Mouse (Mus musculus): ENCODE measurements at regions not wholly inside any gene's neighbourhood (a gene's known extent, or its start where the extent isn't known, plus 50 kb on each side); places are given as distances from the start of the nearest gene placed in this dataset.
A peak's percentile ranks its signal among the peaks of the same experiment; 100 is the strongest.
"Not testable (repeated sequence)": the region's sequence is repeated elsewhere in the genome, so short reads cannot be mapped to it uniquely, and the experiment has no call there.

- no peak for DNase-seq (ENCODE audit: low spot score in 2 of 2)
Measured at GRCm38 (mm10) chr5:101497698-101498048, 167.1 kb downstream of the Nkx6-1 start.

- DNase-seq (ENCODE audit: low spot score in 2 of 2), result no peak
Measured at GRCm38 (mm10) chr5:101496924-101497697, 167.7 kb downstream of the Nkx6-1 start.

GRCm38 (mm10) chr5:101496161-101496560, 168.6 kb downstream of the Nkx6-1 start:
- no peak for DNase-seq (ENCODE audit: low spot score in 2 of 2)

GRCm38 (mm10) chr5:101445792-101446191, 219.0 kb downstream of the Nkx6-1 start:
- DNase-seq (ENCODE audit: low spot score in 2 of 2), result no peak

DNA sequence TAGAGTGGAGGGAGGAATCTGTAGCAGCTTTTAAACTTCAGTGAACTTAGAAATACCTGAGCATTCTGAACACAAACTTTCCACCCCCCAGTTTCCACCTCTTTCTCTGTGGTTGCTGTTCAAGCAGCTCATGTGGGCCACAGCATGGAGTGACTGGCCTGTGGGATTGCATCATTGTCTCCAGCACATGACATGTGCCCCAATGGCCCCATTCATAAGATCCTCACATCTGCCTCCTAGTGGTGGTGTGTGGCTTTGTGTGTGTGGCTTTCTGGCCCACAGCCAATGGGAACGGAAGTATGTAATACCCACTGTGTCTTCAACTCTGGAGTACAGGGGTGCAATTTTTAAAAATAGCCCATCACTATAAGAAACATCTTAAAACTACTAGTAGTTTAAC, 223.0 kb downstream of the Nkx6-1 start:
- DNase-seq (ENCODE audit: low spot score in 2 of 2), result no peak

DNA sequence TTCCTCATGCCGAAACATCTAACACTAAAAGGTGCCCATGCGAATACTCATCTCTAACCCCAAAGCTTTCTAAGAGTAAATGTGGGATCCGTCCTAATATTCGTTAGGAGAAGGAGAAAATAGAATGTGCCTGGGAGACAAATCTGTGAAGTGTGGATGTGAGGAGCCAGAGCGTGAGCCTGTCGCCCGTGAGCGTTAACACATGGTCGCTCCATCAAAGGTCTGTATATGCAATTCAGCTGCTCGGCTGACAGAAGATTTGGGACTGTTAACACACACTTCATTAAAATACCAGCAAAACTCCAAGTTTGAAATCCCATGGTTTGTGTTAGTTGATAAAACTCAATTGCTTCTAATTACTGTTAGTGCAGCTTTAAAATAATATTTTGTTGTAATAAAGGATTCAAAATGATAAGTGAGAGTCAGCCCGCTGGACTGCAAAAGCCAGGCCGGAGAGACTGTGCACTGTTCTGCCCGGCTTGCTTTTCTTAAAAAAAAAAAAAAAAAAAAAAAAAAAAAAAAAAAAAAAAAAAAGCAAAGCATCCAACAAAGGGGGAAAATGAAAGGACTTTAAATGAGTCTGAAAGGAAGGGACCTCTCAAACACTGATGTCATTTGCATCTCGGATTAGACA, 227.0 kb downstream of the Nkx6-1 start:
- DNase-seq (ENCODE audit: low spot score in 2 of 2), result no peak

DNA sequence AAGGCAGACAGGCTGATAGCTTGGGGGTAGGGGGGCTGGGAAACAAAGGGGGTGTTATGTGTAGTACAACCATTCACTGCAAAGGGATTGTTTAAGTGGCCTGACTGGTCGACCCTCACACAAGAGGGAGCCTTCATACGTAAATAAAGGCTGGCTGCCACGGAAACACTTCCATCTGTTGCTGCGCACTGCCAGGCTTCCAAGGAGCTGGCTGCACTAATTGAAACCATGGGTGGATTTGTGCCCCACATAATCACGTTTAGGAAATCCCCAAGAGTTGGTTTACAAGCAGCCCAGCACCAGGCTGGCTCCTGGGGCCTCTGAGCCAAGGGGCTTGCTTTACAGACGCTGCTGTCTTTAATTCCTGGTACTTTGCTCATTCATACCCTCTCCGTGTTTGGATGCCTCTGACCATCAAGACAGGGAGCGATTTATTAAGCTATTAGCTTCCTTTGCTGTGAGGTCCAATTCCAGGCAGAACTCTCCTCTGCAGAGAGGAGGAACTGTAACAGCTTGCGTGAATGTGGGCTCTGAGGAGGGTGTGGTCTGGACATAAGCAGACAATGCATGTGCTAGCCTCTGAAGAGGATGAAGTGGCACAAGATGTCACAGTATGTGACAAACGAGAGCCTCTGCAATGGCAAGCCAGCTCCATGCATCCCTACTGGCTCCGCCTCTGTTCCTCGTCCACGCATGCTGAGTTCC, 238.6 kb downstream of the Nkx6-1 start:
- DNase-seq (ENCODE audit: low spot score in 2 of 2), result peak in 1 of 2 experiments; percentile 6

GRCm38 (mm10) chr5:101384316-101384715, 280.5 kb downstream of the Nkx6-1 start:
- peak; percentile 4 to 5 for DNase-seq (ENCODE audit: low spot score in 2 of 2)

DNA sequence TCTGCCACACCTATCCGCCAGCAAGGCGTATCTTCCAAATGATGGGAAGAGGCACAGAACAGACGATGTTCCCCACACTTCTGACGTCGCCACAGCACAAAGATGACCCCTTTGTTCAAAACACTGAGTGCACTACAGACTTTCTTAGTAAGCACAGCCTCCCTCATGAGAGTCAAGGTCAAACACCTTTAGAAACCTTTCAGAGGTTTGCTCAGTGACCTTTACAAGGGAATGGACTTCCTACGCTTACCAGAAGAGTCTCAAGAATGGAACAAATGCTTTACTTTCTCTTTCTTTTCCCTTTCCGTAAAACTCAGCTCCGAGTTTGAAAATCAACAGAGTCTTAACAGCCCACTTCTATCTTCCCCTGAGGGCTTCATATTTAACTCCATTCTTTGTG, 283.4 kb downstream of the Nkx6-1 start:
- no peak for DNase-seq (ENCODE audit: low spot score in 2 of 2)

DNA sequence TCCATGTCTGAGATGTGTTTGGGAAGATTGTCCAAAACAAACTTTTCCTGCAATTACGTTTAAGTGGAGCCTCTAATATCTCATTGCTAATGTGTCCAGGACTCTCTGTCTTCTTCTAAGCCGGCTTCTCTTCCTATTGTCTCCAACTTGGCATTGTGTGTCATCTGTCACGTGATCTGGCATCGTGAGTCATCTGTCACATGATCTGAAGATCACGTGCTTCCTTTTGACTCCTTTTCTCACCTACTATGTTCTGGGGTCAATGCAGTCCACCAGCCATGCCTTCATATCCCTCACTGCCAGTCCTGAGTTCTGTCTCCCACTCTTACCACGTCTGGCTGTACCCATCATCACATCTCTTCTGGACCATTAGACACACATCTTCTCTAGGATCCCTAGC, 288.1 kb downstream of the Nkx6-1 start:
- no peak for DNase-seq (ENCODE audit: low spot score in 2 of 2)

GRCm38 (mm10) chr5:101374129-101374528, 290.7 kb downstream of the Nkx6-1 start:
- no peak for DNase-seq (ENCODE audit: low spot score in 2 of 2)

- DNase-seq (ENCODE audit: low spot score in 2 of 2), result no peak
Measured at GRCm38 (mm10) chr5:101372204-101372603, 292.6 kb downstream of the Nkx6-1 start.

- peak; percentile 8 to 46 for DNase-seq (ENCODE audit: low spot score in 2 of 2)
Measured at GRCm38 (mm10) chr5:101365364-101365763, 299.4 kb downstream of the Nkx6-1 start.

DNA sequence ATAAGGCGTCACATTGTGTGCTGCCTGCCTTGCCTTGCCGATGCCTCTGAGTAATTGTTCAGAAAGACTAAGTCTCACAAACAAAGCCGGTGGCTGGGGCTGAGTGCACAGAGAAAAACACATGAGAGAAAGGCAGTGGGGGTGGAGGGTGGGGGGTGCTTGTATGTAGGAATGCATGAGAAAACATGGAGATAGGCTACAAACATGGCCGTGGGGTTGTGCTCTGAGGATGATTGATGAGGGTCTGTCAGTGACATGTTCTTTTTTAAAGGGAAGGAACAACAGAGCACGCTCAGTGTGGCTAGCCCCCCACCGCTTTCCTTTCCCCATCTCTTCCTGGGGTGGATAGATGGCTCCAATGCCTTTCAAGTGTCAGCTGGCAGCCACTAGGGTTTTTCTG, 304.8 kb downstream of the Nkx6-1 start:
- no peak for DNase-seq (ENCODE audit: low spot score in 2 of 2)

GRCm38 (mm10) chr5:101345406-101345805, 319.4 kb downstream of the Nkx6-1 start:
- DNase-seq (ENCODE audit: low spot score in 2 of 2), result no peak

DNA sequence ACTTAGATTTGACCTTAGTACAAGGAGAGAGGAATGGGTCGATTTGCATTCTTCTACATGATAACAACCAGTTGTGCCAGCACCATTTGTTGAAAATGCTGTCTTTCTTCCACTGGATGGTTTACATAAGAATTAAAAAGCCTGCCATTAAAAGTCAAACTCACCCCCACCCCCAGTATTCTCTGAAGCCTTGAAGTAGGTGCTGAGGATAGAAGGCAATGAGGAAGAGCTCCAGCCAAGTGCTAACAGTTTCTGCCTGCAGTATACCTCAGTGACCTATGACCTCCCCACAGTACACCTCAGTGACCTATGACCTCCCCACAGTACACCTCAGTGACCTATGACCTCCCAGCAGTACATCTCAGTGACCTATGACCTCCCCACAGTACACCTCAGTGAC, 328.4 kb downstream of the Nkx6-1 start:
- not testable (repeated sequence) for DNase-seq (ENCODE audit: low spot score in 2 of 2)

DNA sequence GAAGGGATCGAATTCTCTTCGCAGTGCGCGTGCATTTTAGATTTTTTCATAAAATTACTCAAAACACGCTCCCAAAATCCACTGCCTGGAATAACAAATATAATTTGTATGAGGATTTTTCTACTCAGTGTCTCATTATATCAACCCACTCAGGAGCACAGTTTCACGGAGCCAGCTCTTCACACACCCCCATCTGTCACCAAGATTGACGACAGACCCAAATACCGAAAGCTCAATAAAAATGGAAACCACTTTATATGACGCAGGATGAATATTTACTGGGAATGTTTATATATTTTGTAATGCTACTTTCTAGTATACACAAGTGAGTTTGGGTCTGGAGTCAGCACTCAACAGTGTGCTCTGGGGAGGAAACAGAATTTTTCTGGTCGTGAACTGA, 333.0 kb downstream of the Nkx6-1 start:
- peak in 1 of 2 experiments; percentile 7 for DNase-seq (ENCODE audit: low spot score in 2 of 2)

- no peak for DNase-seq (ENCODE audit: low spot score in 2 of 2)
Measured at GRCm38 (mm10) chr5:101326122-101326521, 338.7 kb downstream of the Nkx6-1 start.

DNA sequence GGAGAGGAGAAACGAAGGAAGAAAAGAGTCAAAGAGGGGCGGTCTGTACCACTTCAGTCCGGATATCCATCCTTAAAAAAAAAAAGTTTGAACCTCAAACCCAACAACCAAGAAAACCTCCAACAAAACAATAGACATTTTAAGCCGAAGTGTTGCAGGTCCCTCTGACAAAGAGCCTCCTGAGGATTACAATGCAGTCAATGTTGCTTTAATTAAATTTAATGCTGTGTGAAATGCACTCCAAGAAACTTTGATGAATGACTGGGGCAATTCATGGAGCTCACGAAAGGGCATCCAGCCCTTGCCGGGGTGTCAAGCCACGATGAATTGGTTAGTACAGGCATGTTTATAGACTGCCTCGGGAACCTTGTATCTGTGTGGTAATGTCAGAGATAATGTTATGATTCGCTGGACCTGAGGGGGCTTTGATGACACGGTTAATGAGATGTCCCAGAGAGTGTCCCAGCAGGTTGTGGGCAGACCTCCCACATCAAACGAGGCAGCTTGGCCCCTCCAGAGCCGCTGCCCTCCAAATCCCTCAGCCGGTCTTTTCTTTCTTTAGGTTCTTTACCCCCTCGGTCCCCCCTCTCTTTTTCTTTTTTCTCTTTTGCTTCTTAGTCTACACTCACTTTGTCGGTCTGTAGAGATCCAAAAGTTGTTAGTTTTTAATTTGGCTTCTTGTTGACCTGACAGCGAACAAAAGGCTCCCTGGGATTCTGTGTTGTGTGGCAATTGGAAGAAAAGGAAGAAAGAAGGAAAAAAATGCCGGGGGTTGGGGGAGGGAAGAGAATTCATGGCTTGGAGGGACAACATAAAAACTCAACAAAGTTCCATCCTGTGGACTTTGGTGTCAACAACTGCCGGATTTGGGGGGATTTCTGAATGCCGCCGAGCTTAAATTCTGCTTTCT, 341.5 kb downstream of the Nkx6-1 start:
- DNase-seq (ENCODE audit: low spot score in 2 of 2), result no peak

DNA sequence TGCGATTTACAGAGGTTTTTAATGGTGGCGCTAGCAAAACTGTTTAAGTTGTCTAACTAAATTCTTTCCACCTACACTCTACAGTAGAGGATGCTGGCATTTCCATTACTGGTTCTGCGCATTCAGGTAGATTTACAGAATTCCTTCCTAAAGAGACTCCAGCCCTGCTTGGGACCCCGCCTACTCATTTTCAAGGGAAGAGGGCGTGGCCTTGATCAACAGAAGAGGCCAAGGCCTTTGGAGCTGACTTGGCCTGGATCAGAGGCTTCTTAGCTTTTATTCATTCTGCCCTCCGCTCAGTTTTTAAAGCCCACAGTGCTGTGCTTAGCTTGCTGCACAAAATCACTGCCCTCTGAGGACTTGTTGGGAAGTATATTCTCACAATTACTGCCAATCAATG, 364.8 kb downstream of the Nkx6-1 start:
- no peak for DNase-seq (ENCODE audit: low spot score in 2 of 2)

GRCm38 (mm10) chr5:101298411-101298810, 366.4 kb downstream of the Nkx6-1 start:
- DNase-seq (ENCODE audit: low spot score in 2 of 2), result no peak

Data from layer of hippocampus, adult 8-10 months (tissue).